Mouse (Mus musculus) liver, embryonic 12.5 days (tissue): ENCODE data around the gene Rab20. TPM values are rescaled to one million over a fixed set of nuclear protein-coding genes. Genes with fewer than 3 reads are reported as not detected.
A peak's percentile ranks its signal among the peaks of the same experiment; 100 is the strongest.
"Not testable (repeated sequence)": the region's sequence is repeated elsewhere in the genome, so short reads cannot be mapped to it uniquely, and the experiment has no call there.

Experiments
- ATAC-seq: fragments of 200-750 bp; cut with Nextera tagmentation; 2 replicates; pipeline ENCODE4 v1.8.0; 2017; ENCODE audit warnings: moderate number of reproducible peaks, mild to moderate bottlenecking, moderate library complexity
- H3K27ac ChIP-seq: fragments of 300-500 bp; sonication (generic); 2 replicates; pipeline ENCODE4 v1.5.1; 2016; ENCODE audit warnings: mild to moderate bottlenecking
- H3K27me3 ChIP-seq: fragments of 300-500 bp; sonication (generic); replicated peaks from 2 replicates; pipeline ENCODE4 v1.6.1; 2016; ENCODE audit warnings: mild to moderate bottlenecking, moderate library complexity
- H3K36me3 ChIP-seq: fragments of 300-500 bp; sonication (generic); 2 replicates; pipeline ENCODE4 v1.6.1; 2016; ENCODE audit warnings: mild to moderate bottlenecking, moderate library complexity
- H3K4me1 ChIP-seq: fragments of 300-500 bp; sonication (generic); 2 replicates; pipeline ENCODE4 v1.6.1; 2016
- H3K4me2 ChIP-seq: fragments of 300-500 bp; sonication (generic); 2 replicates; pipeline ENCODE4 v1.6.1; 2016; ENCODE audit warnings: mild to moderate bottlenecking, moderate library complexity
- H3K4me3 ChIP-seq: fragments of 300-500 bp; sonication (generic); 2 replicates; pipeline ENCODE4 v1.5.1; 2016; ENCODE audit warnings: mild to moderate bottlenecking, moderate library complexity
- H3K9ac ChIP-seq: fragments of 300-500 bp; sonication (generic); 2 replicates; pipeline ENCODE4 v1.6.1; 2016; ENCODE audit warnings: mild to moderate bottlenecking, moderate library complexity
- H3K9me3 ChIP-seq: fragments of 300-500 bp; sonication (generic); replicated peaks from 2 replicates; pipeline ENCODE4 v1.6.1; 2016; ENCODE audit warnings: mild to moderate bottlenecking, moderate library complexity
- WGBS: fragments of 180-500 bp; shearing (Covaris S2); methylation state at CpG from one replicate; pipeline ENCODE4 v1.1.7; 2016; ENCODE audit not compliant: insufficient replicate concordance; 5-methylcytosine and 5-hydroxymethylcytosine counted together
- polyA plus RNA-seq: library from polyadenylated mRNA; unstranded; fragments of >200 nt; fragmentation: Nextera tagmentation; extraction: Ambion mirVana; gene quantifications from 2 replicates; pipeline ENCODE4 v1.2.1, GENCODE M21; 2016

The Rab20 gene
- polyA plus RNA-seq, 1 experiment from 2014 or later = 3.9 TPM

GRCm38 (mm10) chr8:11503476-11504232, 25.1 kb upstream of the Rab20 start:
- H3K4me1 ChIP-seq = peaks cover 19% of the 10 kb centered on the region
- H3K4me2 ChIP-seq = no peak overlapping the region
- H3K4me3 ChIP-seq = no peak overlapping the region
- no peak overlapping the region for H3K27ac ChIP-seq
- no peaks in the 10 kb centered on the region for H3K27me3 ChIP-seq
- no peak overlapping the region for H3K9ac ChIP-seq
- no peaks in the 10 kb centered on the region for H3K9me3 ChIP-seq
- ATAC-seq = no peak
- 70% methylated on average over 13 of the region's 13 CpGs for WGBS
- peaks cover 79% of the 10 kb centered on the region for H3K36me3 ChIP-seq

- WGBS = 65% methylated on average over 4 of the region's 4 CpGs
- Histone ChIP-seq H3K27me3 (0 out of 2 replicates have a peak, but pooled peaks cover 12% of the 10 kb centered on the region), H3K4me1 (peaks cover 33% of the 10 kb centered on the region), H3K4me3 (peak overlapping the region; percentile 95), H3K36me3 (peaks cover 33% of the 10 kb centered on the region), H3K9ac (peak overlapping the region; percentile 95; the same call in 1 of the 2 replicates), H3K4me2 (peak overlapping the region; percentile 83), H3K9me3 (no peaks in the 10 kb centered on the region), H3K27ac (no peak overlapping the region)
- no peak for ATAC-seq
These were observed 20.4 kb upstream of the Rab20 start for GRCm38 (mm10) chr8:11498786-11499485.

DNA sequence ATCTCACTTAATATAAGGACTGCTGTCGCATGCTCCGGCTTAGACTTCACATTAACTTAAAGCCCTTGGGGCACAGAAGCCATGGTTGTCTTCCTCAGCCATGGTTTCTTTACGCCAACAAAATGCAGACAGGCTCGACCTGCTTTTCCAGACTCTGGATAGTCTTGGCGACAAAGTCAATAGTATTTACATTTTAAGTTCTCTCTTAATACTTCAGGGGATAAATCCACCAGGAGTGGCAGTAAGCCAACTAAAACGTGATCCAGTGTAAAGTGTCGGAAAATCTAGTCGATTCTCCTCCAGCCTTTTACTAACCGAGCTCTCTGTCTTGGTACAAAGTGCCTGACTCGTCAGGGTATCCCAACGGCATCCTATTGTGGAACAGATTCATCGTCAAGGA, 19.8 kb upstream of the Rab20 start:
- Histone ChIP-seq H3K27me3 (0 out of 2 replicates have a peak, but pooled peaks cover 12% of the 10 kb centered on the region), H3K9me3 (no peaks in the 10 kb centered on the region), H3K27ac (no peak overlapping the region), H3K9ac (peak overlapping the region; percentile 95), H3K36me3 (peaks cover 26% of the 10 kb centered on the region), H3K4me1 (peaks cover 33% of the 10 kb centered on the region), H3K4me3 (peak overlapping the region; percentile 95), H3K4me2 (peak overlapping the region; percentile 83)
- ATAC-seq = no peak
- 58% methylated on average over 12 of the region's 12 CpGs for WGBS

- Histone ChIP-seq H3K4me3 (peak within 1 kb of the TSS; percentile 95), H3K4me1 (peaks cover 33% of the 10 kb centered on the region), H3K36me3 (peaks cover 16% of the 10 kb centered on the region), H3K27me3 (peaks cover 17% of the 10 kb centered on the region; the same call in 1 of the 2 replicates), H3K27ac (peak within 1 kb of the TSS; percentile 73), H3K4me2 (peak within 1 kb of the TSS; percentile 83), H3K9me3 (no peaks in the 10 kb centered on the region), H3K9ac (peak within 1 kb of the TSS; percentile 95)
- peak; percentile 98 for ATAC-seq
- WGBS = 3% methylated on average over 72 of the region's 73 CpGs
These were observed 18.8 kb upstream of the Rab20 start, which contains the start of gene Naxd for GRCm38 (mm10) chr8:11497017-11497990. Gene Naxd, plus strand, starts transcription at chr8:11497506.

- not testable (repeated sequence) for H3K9me3 ChIP-seq, H3K4me3 ChIP-seq, H3K4me2 ChIP-seq, H3K27ac ChIP-seq, H3K4me1 ChIP-seq, H3K9ac ChIP-seq, ATAC-seq, H3K36me3 ChIP-seq
- WGBS = 69% methylated on average over 2 of the region's 2 CpGs
- H3K27me3 ChIP-seq = peaks cover 50% of the 10 kb centered on the region
These were observed 13.8 kb upstream of the Rab20 start for GRCm38 (mm10) chr8:11492340-11492739.

- no peak overlapping the region for H3K4me2 ChIP-seq
These were observed 8.7 kb upstream of the Rab20 start for GRCm38 (mm10) chr8:11487229-11487628.

DNA sequence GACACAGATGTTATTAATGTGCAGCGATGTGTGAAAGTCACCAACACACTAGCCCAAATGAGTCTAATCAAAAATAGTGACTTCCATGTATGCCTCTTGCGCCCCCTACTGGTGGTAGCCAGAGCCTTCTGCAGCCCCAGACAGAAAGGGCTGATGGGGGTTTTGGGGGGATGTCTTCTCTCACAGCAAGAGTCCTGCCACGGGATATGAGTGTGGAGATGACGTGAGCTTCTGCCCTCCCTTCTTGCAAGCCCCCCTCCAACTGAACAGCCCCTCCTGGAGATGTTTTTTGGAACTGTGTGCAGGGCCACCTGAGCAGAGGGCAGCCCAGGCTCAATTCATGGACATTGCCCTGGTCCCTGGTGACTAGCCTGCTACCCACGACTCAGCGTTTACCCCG, 7.6 kb upstream of the Rab20 start:
- Histone ChIP-seq H3K27ac (no peak overlapping the region), H3K36me3 (no peaks in the 10 kb centered on the region), H3K9me3 (no peaks in the 10 kb centered on the region), H3K4me3 (no peak overlapping the region), H3K4me2 (no peak overlapping the region), H3K4me1 (no peaks in the 10 kb centered on the region), H3K27me3 (peaks cover 81% of the 10 kb centered on the region), H3K9ac (no peak overlapping the region)
- 0 out of 2 replicates have a peak, but pooled peaks have one; percentile 35 for ATAC-seq
- WGBS = 11% methylated on average over 7 of the region's 7 CpGs

More at GRCm38 (mm10) chr8:11487229-11487628, 8.7 kb upstream of the Rab20 start:
- H3K27ac ChIP-seq = no peak overlapping the region
- no peak overlapping the region for H3K9ac ChIP-seq
- H3K27me3 ChIP-seq = peaks cover 79% of the 10 kb centered on the region
- H3K36me3 ChIP-seq = no peaks in the 10 kb centered on the region
- no peaks in the 10 kb centered on the region for H3K9me3 ChIP-seq
- no peak for ATAC-seq
- H3K4me3 ChIP-seq = no peak overlapping the region
- WGBS = 52% methylated on average over 4 of the region's 4 CpGs
- no peaks in the 10 kb centered on the region for H3K4me1 ChIP-seq

DNA sequence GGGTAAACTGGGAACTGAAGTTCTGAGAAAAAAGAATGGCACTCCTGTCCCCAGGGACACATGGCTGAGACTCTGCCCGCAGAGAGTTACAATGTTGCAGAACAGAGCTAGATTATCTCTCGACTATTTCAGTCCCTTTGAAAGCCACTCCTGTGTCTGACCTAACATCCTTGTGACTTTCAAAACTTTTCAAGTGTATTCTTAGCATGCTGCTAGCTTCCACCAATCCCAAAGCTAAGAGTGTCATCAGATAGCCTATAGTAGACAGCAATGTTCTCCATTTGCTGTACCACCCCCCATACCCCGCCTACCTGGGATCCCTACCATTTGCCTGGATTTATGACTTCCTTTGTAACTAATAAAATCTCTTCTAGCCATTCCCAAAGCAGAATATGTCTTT, 4.0 kb upstream of the Rab20 start:
- H3K36me3 ChIP-seq = no peaks in the 10 kb centered on the region
- 54% methylated on average over 3 of the region's 3 CpGs for WGBS
- no peak for ATAC-seq
- peaks cover 92% of the 10 kb centered on the region for H3K27me3 ChIP-seq
- no peak overlapping the region for H3K9ac ChIP-seq
- no peak overlapping the region for H3K4me3 ChIP-seq
- H3K9me3 ChIP-seq = no peaks in the 10 kb centered on the region
- H3K4me2 ChIP-seq = no peak overlapping the region
- H3K27ac ChIP-seq = no peak overlapping the region
- H3K4me1 ChIP-seq = peaks cover 10% of the 10 kb centered on the region; the same call in 1 of the 2 replicates

- no peak overlapping the region for H3K4me2 ChIP-seq
- peaks cover 94% of the 10 kb centered on the region for H3K27me3 ChIP-seq
- no peaks in the 10 kb centered on the region for H3K9me3 ChIP-seq
- H3K9ac ChIP-seq = no peak overlapping the region
- H3K36me3 ChIP-seq = no peaks in the 10 kb centered on the region
- WGBS = 48% methylated on average over 3 of the region's 3 CpGs
- H3K27ac ChIP-seq = no peak overlapping the region
- H3K4me1 ChIP-seq = peaks cover 14% of the 10 kb centered on the region; the same call in 1 of the 2 replicates
- no peak overlapping the region for H3K4me3 ChIP-seq
- ATAC-seq = no peak
These were observed 3.4 kb upstream of the Rab20 start for GRCm38 (mm10) chr8:11481876-11482275.

DNA sequence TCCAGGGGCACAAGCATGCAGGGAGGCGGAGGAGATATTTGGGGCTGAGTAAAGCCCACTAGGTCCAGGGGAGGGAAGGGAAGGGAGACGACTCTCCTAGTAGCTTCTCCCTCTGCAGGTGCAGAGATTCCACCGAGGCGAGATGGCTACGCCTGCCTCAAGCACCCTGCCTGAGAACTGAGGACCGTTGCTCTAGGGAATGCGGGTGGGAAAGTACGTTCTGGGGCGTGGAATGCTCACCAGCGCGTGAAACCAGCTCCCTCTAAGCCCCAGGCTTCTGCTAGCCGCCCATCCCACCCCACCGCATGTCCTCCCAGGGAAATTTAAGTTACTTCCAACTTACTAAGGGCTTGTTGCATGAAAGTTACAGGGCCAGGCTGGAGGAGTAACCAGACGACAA, 1.1 kb upstream of the Rab20 start:
- peaks cover 98% of the 10 kb centered on the region for H3K27me3 ChIP-seq
- H3K4me3 ChIP-seq = no peak overlapping the region
- H3K27ac ChIP-seq = no peak overlapping the region
- H3K4me2 ChIP-seq = no peak overlapping the region
- no peak for ATAC-seq
- H3K36me3 ChIP-seq = no peaks in the 10 kb centered on the region
- peaks cover 23% of the 10 kb centered on the region for H3K4me1 ChIP-seq
- WGBS = 12% methylated on average over 14 of the region's 14 CpGs
- no peaks in the 10 kb centered on the region for H3K9me3 ChIP-seq
- no peak overlapping the region for H3K9ac ChIP-seq

GRCm38 (mm10) chr8:11478807-11479527, 457 bp upstream of the Rab20 start:
- ATAC-seq = 0 out of 2 replicates have a peak, but pooled peaks have one; percentile 40
- Histone ChIP-seq H3K4me1 (peaks cover 26% of the 10 kb centered on the region), H3K36me3 (no peaks in the 10 kb centered on the region), H3K9me3 (no peaks in the 10 kb centered on the region), H3K4me3 (peak overlapping the region; percentile 54), H3K4me2 (peak overlapping the region; percentile 76), H3K27me3 (peaks cover 99% of the 10 kb centered on the region), H3K27ac (no peak overlapping the region), H3K9ac (no peak overlapping the region)
- WGBS = 7% methylated on average over 23 of the region's 23 CpGs
